24 mouse cellular contexts compared by ENCODE assay signal in genomic region chr10:26358798-26359197, GRCm38 (mm10). TPM values are rescaled to one million over a fixed set of nuclear protein-coding genes. Genes with fewer than 3 reads are reported as not detected.
A peak's percentile ranks its signal among the peaks of the same experiment; 100 is the strongest.
DNase-seq lines count a peak whose midpoint lies in the region; ATAC-seq and TF ChIP-seq lines count a peak whose summit lies in the region.
"Had no signal": no experiment of that assay in that cellular context is flagged by ENCODE, and none has a peak within 500 bp of the region (broad histone marks: within the 10 kb centered on the region; RNA-seq: fewer than 3 reads in every experiment).

No protein-coding gene starts in this region.

- H3K9me3 ChIP-seq in MEL (replicated peaks; ENCODE audit: insufficient read depth, low read length) = no peaks in the 10 kb centered on the region
- H3K9me3 ChIP-seq in kidney, embryonic 16.5 days (ENCODE audit: low read length) = 0 out of 2 replicates have a peak, but pooled peaks cover 4% of the 10 kb centered on the region
- H3K9me3 ChIP-seq: embryonic facial prominence, embryonic 15.5 days; heart, embryonic 15.5 days; kidney, embryonic 15.5 days; limb, embryonic 15.5 days; lung, embryonic 15.5 days had no signal

- intact Hi-C loops in gastrocnemius, postnatal 14 days (cut with DNase I; ENCODE audit: low total_unique reads) = no loop called here

- no peak for TF ChIP-seq POLR2A in MEL (IDR thresholded peaks at IDR 0.05; ENCODE audit: control insufficient read depth in 1 of 2, insufficient read depth in 1 of 2, low read depth in 1 of 2, low read length in 2 of 2, poor library complexity in 1 of 2)
- TF ChIP-seq POLR2A in lung, adult 2 months (IDR thresholded peaks at IDR 0.05; ENCODE audit: borderline replicate concordance, extremely low read depth, low read depth, low read length) = no peak

- H3K9ac ChIP-seq in MEL (ENCODE audit: control insufficient read depth, low read depth, low read length, poor library complexity, severe bottlenecking) = no peak overlapping the region
- no peak overlapping the region for H3K9ac ChIP-seq in kidney, embryonic 16.5 days (replicated peaks; ENCODE audit: low read length)
- H3K9ac ChIP-seq: embryonic facial prominence, embryonic 15.5 days; forebrain, postnatal 0 days; heart, embryonic 15.5 days; kidney, embryonic 15.5 days; limb, embryonic 15.5 days; liver, embryonic 14.5 days; lung, embryonic 15.5 days had no signal

- peaks cover 0 to 5% of the 10 kb centered on the region in 2 experiments; a peak in 2 of 4 replicates for H3K36me3 ChIP-seq in MEL (ENCODE audit: control insufficient read depth in 1 of 2, insufficient read depth in 2 of 2, low read length in 2 of 2)
- peaks cover 3% of the 10 kb centered on the region; the same call in 1 of the 2 replicates for H3K36me3 ChIP-seq in kidney, embryonic 16.5 days (ENCODE audit: insufficient read depth, low read length)
- H3K36me3 ChIP-seq: embryonic facial prominence, embryonic 15.5 days; heart, embryonic 15.5 days had no signal

- no peak for ATAC-seq in kidney, embryonic 16.5 days (ENCODE audit: low FRiP score, low TSS enrichment)
- ATAC-seq: forebrain, postnatal 0 days; hindbrain, embryonic 16.5 days; intestine, postnatal 0 days; Patski had no signal

- 84% methylated on average over 6 of the region's 6 CpGs for WGBS in kidney, embryonic 16.5 days
- WGBS in lung, adult 2 months = 74% methylated on average over 6 of the region's 6 CpGs

- H3K27me3 ChIP-seq in MEL (ENCODE audit: control insufficient read depth in 1 of 2, insufficient read depth in 2 of 2, low read length in 2 of 2) = no peaks in the 10 kb centered on the region
- no peaks in the 10 kb centered on the region for H3K27me3 ChIP-seq in kidney, embryonic 16.5 days (ENCODE audit: insufficient read depth, low read length)
- H3K27me3 ChIP-seq: embryonic facial prominence, embryonic 15.5 days; heart, embryonic 15.5 days; kidney, embryonic 15.5 days; limb, embryonic 15.5 days; lung, embryonic 15.5 days; Patski had no signal

- H3K4me1 ChIP-seq in MEL (ENCODE audit: control insufficient read depth in 1 of 2, insufficient read depth in 2 of 2, low read length in 2 of 2) = peaks cover 0 to 8% of the 10 kb centered on the region in 2 experiments; a peak in 2 of 4 replicates
- H3K4me1 ChIP-seq in kidney, embryonic 16.5 days (ENCODE audit: insufficient read depth, low read length) = peaks cover 4% of the 10 kb centered on the region; the same call in 1 of the 2 replicates
- no peaks in the 10 kb centered on the region for H3K4me1 ChIP-seq in lung, adult 2 months (ENCODE audit: control insufficient read depth, insufficient read depth, low read length)
- H3K4me1 ChIP-seq: embryonic facial prominence, embryonic 15.5 days; hindbrain, embryonic 10.5 days; kidney, embryonic 15.5 days; limb, embryonic 15.5 days had no signal

- TF ChIP-seq RAD21 in MEL (IDR thresholded peaks at IDR 0.05; ENCODE audit: low read depth, low read length) = no peak

- no peaks in the 10 kb centered on the region for H3K79me2 ChIP-seq in MEL (ENCODE audit: control insufficient read depth, insufficient read depth, low read length, poor library complexity)

- no peak for TF ChIP-seq CTCF in MEL (IDR thresholded peaks at IDR 0.05 in 2 of 3, conservative IDR thresholded peaks at IDR 0.05 in 1 of 3; ENCODE audit: control insufficient read depth in 1 of 3, insufficient read depth in 1 of 3, low read depth in 2 of 3, low read length in 3 of 3, poor library complexity in 1 of 3, severe bottlenecking in 1 of 3)
- TF ChIP-seq CTCF in lung, adult 2 months (IDR thresholded peaks at IDR 0.05; ENCODE audit: insufficient read depth, low read length) = no peak

- H3K27ac ChIP-seq in MEL (ENCODE audit: control insufficient read depth, low read depth, low read length) = no peak overlapping the region
- no peak overlapping the region for H3K27ac ChIP-seq in kidney, embryonic 16.5 days (ENCODE audit: low read length)
- H3K27ac ChIP-seq: embryonic facial prominence, embryonic 15.5 days; heart, embryonic 15.5 days; hindbrain, embryonic 10.5 days; kidney, embryonic 15.5 days; limb, embryonic 15.5 days; liver, embryonic 14.5 days; lung, embryonic 15.5 days; stomach, postnatal 0 days had no signal

- peak; percentile 71 for DNase-seq in CD4-positive helper T cell, adult 2 months (ENCODE audit: low read depth, low spot score)
- peak; percentile 19 for DNase-seq in MEL (ENCODE audit: low read depth, low spot score)
- peak; percentile 63 for DNase-seq in induced T-regulatory cell, adult 2 months (ENCODE audit: low read depth)
- DNase-seq in thymus, postnatal 0 days (ENCODE audit: low spot score) = peak; percentile 81
- DNase-seq in gastrocnemius, postnatal 14 days = no peak
- no peak for DNase-seq in lung, adult 2 months
- no peak for DNase-seq in layer of hippocampus, adult 18-20 months (ENCODE audit: low spot score in 2 of 2)
- DNase-seq: cerebellum, adult 8-10 months; cerebellum, postnatal 36 days; forebrain, postnatal 0 days; left cerebral cortex, postnatal 4 days; lung, postnatal 4 days had no signal

- TF ChIP-seq EP300 in MEL (IDR thresholded peaks at IDR 0.05; ENCODE audit: low read depth in 1 of 2, low read length in 2 of 2) = no peak

- no peak overlapping the region for H3K4me3 ChIP-seq in MEL (ENCODE audit: control insufficient read depth in 1 of 2, insufficient read depth in 1 of 2, low read depth in 2 of 2, low read length in 2 of 2)
- H3K4me3 ChIP-seq in kidney, embryonic 16.5 days (ENCODE audit: low read length) = no peak overlapping the region
- H3K4me3 ChIP-seq in lung, adult 2 months (replicated peaks; ENCODE audit: extremely low read depth, low read depth, low read length) = no peak overlapping the region
- H3K4me3 ChIP-seq: embryonic facial prominence, embryonic 15.5 days; heart, embryonic 15.5 days; hindbrain, embryonic 10.5 days; kidney, embryonic 15.5 days; limb, embryonic 15.5 days; lung, embryonic 15.5 days had no signal

- no peak overlapping the region for H3K4me2 ChIP-seq in kidney, embryonic 16.5 days (replicated peaks; ENCODE audit: low read depth, low read length)
- H3K4me2 ChIP-seq: embryonic facial prominence, embryonic 15.5 days; heart, embryonic 15.5 days; kidney, embryonic 15.5 days; limb, embryonic 15.5 days; lung, embryonic 15.5 days had no signal

TF ChIP-seq in MEL, 35 proteins besides CTCF, POLR2A, EP300 and RAD21:
- TF ChIP-seq POLR2AphosphoS5 (IDR thresholded peaks at IDR 0.05; ENCODE audit: borderline replicate concordance, low read depth, low read length) (no peak), GATA1 (IDR thresholded peaks at IDR 0.05; ENCODE audit: low read depth, low read length) (peak; percentile 21; the same call in 1 of the 2 replicates)

RNA-seq across cellular contexts. Expression of gene L3mbtl3, which starts 17.0 kb away (rescaled TPM):
- total RNA-seq in MEL (2012; rRNA removed) = 1.8 and 2.2 TPM in 2 replicates
- polyA plus RNA-seq in MEL (2012; ENCODE audit: insufficient read depth in 1 of 2, insufficient read length in 2 of 2, low read depth in 1 of 2, low replicate concordance in 2 of 2, missing spikeins in 1 of 2) = 1 to 10 TPM in 1 of 2 experiments, not detected in 1; 3.5 TPM
- 9.6 and 10.7 TPM in 2 replicates for polyA plus RNA-seq in thymus, postnatal 0 days (2015; fragmentation: Nextera tagmentation; extraction: Ambion mirVana)
- 11.8 and 13.5 TPM in 2 replicates for polyA plus RNA-seq in kidney, embryonic 16.5 days (2015; fragmentation: Nextera tagmentation; extraction: Ambion mirVana)
- total RNA-seq in gastrocnemius, postnatal 14 days (2021) = 1 to 10 TPM; 6.7 to 7.1 TPM
- polyA plus RNA-seq in lung, adult 2 months (2012; rRNA removed) = 4.6 and 4.9 TPM in 2 replicates
- total RNA-seq in layer of hippocampus, adult 18-20 months (2021) = 10 to 100 TPM; 15.7 to 19.0 TPM

Comparison
In these comparisons a context has a peak if more than half of its experiments do, and no peak if none do; other contexts are left out.
1. DNase-seq: peak in CD4-positive helper T cell, adult 2 months (single experiment), MEL (single experiment), induced T-regulatory cell, adult 2 months (single experiment) and thymus, postnatal 0 days (single experiment); none in gastrocnemius, postnatal 14 days (single experiment), lung, adult 2 months (single experiment) and layer of hippocampus, adult 18-20 months (0 of 2).